Mouse (Mus musculus) ovary, postnatal 10 days (tissue): ENCODE data around the gene Zfp654.
A peak's percentile ranks its signal among the peaks of the same experiment; 100 is the strongest.
"Not testable (repeated sequence)": the region's sequence is repeated elsewhere in the genome, so short reads cannot be mapped to it uniquely, and the experiment has no call there.

ENCODE experiments used
- DNase-seq: peaks from one replicate; pipeline ENCODE4 v3.0.0; 2022; ENCODE audit warnings: low spot score

The Zfp654 gene

GRCm38 (mm10) chr16:64851563-64852362 is at the start of gene Zfp654, which contains the start of gene Cggbp1:
Gene Zfp654, minus strand, starts transcription at chr16:64851652.
Gene Cggbp1, plus strand, starts transcription at chr16:64851996.
- DNase-seq, result peak; percentile 95

GRCm38 (mm10) chr16:64899084-64899483 is 47.6 kb upstream of the Zfp654 start:
- DNase-seq, result no peak

GRCm38 (mm10) chr16:64889496-64889895 is 38.0 kb upstream of the Zfp654 start:
- no peak for DNase-seq

- no peak for DNase-seq
Observed at GRCm38 (mm10) chr16:64885547-64885946, 34.1 kb upstream of the Zfp654 start.

GRCm38 (mm10) chr16:64885142-64885541 is 33.7 kb upstream of the Zfp654 start:
- no peak for DNase-seq

GRCm38 (mm10) chr16:64884420-64884838 is 33.0 kb upstream of the Zfp654 start:
- DNase-seq, result no peak

- no peak for DNase-seq
Observed at GRCm38 (mm10) chr16:64883896-64884295, 32.4 kb upstream of the Zfp654 start.

GRCm38 (mm10) chr16:64881442-64881841 is 30.0 kb upstream of the Zfp654 start:
- DNase-seq, result no peak

- no peak for DNase-seq
Observed at GRCm38 (mm10) chr16:64880986-64881385, 29.5 kb upstream of the Zfp654 start.

- no peak for DNase-seq
Observed at GRCm38 (mm10) chr16:64879735-64880134, 28.3 kb upstream of the Zfp654 start.

- DNase-seq, result no peak
Observed at GRCm38 (mm10) chr16:64878611-64879132, 27.2 kb upstream of the Zfp654 start.

GRCm38 (mm10) chr16:64877314-64877713 is 25.9 kb upstream of the Zfp654 start:
- DNase-seq, result no peak

GRCm38 (mm10) chr16:64876631-64877265 is 25.3 kb upstream of the Zfp654 start:
- no peak for DNase-seq

- DNase-seq, result no peak
Observed at GRCm38 (mm10) chr16:64875822-64876221, 24.4 kb upstream of the Zfp654 start.

GRCm38 (mm10) chr16:64875384-64875783 is 23.9 kb upstream of the Zfp654 start:
- DNase-seq, result no peak

GRCm38 (mm10) chr16:64873416-64874305 is 22.2 kb upstream of the Zfp654 start:
- DNase-seq, result peak; percentile 55

GRCm38 (mm10) chr16:64872841-64873240 is 21.4 kb upstream of the Zfp654 start:
- DNase-seq, result no peak

GRCm38 (mm10) chr16:64872296-64872695 is 20.8 kb upstream of the Zfp654 start:
- DNase-seq, result no peak

- no peak for DNase-seq
Observed at GRCm38 (mm10) chr16:64869621-64870020, 18.2 kb upstream of the Zfp654 start.

GRCm38 (mm10) chr16:64868613-64869012 is 17.2 kb upstream of the Zfp654 start:
- DNase-seq, result no peak

GRCm38 (mm10) chr16:64865841-64866240 is 14.4 kb upstream of the Zfp654 start:
- DNase-seq, result not testable (repeated sequence)

- no peak for DNase-seq
Observed at GRCm38 (mm10) chr16:64856946-64857345, 5.5 kb upstream of the Zfp654 start.
